Mouse (Mus musculus): ENCODE data around the gene Vmn2r83.

Gene Vmn2r83

DNA sequence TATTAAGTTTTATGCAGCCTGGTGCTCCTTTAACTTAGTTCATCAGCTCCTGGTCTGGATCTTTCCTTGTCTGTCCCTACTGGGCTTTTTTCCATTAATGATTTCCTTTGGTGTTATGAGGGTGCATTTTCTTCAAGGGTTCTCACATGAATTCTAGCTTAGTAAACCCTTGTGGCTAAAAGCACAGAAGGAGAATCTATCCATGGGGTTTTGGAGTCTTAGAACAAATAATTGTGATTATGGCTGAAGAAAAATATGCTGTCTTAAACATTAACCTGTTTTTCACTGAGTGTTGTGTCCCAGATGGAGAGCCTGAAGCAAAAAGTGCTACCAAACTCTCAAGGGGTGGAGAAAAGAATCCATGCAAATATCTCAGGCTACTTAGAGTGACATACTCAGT is at the start of gene Vmn2r83:
TSS of gene Vmn2r83 (plus strand) at position 301 of the 400 bp plus-strand sequence.
- no peak for DNase-seq (ENCODE audit: low read depth, low spot score)

DNA sequence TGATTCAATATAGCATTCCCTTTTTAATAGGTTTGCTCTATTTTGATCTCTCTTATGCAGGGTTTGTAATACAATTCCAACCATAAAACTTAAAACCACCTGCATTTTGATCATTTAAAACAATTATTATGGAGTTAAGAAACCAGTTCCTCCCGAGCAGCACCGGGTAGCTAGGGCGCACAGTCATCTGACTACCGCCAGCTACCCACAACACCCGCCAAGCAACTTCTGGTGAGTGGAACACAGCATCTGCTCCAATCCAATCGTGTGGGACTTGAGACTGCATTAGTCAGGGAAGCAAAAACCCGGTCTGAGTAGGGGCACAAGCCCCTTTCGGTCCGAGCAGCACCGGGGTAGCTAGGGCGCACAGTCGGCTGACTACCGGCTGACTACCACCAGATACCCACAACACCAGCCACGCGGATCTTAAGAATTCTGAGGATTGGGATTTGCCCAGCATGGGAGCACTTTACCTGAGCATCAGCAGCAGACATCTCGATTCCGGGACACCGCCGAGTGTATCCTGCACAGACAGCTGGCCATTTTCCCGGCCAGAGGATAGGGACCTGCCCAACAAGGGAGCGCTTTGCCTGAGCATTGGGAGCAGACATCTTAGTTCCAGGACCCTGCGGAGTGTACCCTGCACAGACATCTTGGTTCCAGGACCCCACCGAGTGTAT is 33.2 kb upstream of the Vmn2r83 start:
- peak; percentile 65 for DNase-seq (ENCODE audit: low read depth, low spot score)

DNA sequence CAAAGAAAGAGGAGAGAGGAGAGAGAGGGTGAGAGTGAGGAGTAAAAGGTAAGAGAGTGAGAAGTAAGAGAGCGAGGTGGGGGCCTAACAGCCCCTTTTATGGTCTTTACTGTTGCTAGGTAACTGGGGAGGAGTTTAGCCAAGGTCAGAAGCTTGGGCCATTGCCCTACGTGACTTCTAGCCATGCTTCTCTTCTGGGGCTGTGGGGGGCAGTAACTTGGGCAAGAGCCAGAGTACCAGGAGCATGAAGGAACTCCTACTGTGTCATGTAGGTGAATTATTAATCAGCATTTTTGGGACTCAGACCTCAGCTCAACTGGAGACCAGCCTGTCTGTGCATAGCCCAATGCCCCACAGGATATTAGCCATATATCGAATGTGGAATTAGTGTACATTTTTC is 27.4 kb downstream of the Vmn2r83 start:
- no peak for DNase-seq (ENCODE audit: low read depth, low spot score)

DNA sequence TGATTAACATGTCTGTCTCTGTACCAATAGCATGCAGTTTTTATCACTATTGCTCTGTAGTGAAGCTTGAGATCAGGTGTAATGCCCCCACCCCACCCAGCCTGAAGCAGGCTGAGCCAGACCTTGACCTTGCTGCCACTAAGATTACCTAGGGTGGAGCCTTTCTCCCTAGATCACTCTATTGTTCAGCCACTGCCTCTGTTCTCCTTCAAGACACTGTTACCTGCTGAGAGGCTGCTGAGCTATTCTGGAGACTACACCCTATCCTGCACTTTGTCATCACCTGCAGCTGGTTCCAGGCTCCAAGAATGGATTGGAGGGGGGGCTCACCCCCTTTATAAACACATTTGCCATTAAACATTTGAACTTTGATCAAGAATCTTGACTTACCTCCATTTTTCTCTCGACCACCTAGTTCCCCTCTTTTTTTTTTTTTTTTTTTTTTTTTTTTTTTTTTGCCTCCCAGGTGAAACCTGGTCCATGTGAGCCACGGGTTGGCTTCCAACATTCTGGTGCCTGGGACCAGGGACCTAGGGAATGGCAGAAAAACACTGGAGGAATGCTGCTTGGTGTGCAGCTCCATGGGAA is 28.3 kb downstream of the Vmn2r83 start:
- peak; percentile 77 for DNase-seq (ENCODE audit: low read depth, low spot score)

DNA sequence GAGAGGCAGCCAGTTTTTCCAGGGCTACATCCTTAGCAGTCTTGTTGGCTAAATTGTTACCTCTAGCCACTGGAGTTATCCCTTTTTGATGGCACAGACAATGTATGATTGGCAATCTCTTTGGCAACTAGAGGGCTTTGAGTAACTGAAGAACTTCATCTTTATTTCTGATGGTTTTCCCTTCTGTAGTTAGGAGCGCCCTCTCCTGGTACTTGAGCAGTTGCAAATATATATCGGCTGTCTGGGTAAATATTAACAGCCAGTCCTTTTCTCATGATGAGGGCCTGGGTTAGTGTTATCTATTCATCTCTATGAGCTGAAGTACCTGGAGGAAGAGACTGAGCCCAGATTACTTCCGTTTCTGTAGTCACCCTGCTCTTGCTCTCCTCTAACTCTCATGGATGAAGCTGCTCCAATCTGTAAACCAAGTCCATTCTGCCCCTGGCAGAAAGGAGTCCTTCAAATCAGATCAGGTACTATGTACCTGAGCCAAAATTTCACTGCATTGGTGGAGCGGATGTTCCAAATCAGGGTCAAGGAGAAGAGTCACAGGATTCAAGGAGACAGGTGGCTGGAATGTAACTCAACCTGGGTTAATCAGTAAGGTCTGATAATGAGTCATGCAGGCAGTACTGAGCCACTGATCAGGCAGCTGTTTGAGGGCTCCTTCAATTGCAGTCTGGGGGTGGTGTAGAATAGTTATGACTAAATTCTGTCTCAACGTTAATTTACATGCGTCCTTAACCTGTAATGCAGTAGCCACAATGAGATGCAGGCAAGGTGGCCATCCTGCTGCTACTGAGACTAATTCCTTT is 34.5 kb downstream of the Vmn2r83 start:
- peak; percentile 31 for DNase-seq (ENCODE audit: low read depth, low spot score)

DNA sequence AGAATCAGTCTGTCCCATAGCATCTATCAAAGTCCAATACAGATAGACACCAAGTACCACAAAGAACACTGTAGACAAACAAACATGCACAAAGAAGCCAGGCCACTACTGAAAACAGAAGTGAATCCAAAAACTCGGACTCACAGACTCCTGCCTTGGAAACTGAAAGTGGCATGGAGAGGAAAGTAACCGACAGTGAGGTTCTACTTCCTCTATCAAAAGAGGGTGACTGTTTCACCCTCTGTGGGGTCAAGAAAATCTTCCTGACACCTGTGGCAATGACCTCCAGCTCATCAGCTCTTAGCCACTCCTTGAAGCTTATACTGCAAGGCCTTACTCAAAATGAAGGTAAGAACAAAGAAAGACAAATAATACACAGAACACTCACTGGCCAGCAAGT is 38.2 kb downstream of the Vmn2r83 start:
- no peak for DNase-seq (ENCODE audit: low read depth, low spot score)

DNA sequence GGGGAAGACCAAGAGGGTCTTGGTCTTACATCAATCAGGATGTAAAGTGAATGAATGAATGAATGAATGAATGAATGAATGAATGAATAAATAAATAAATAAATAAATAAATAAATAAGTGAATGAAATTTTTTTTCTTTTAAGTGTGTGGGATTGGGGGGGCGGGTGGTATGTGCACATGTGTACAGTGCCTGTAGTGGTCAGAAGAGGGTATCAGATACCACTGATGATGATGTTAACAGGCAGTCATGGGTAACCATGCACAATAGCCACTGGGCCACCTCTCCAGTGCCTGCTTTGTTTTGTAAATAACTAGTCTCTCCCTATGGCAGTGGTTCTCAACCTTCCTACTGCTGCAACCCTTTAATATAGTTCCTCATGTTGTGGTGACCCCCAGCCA is 55.9 kb downstream of the Vmn2r83 start:
- no peak for DNase-seq (ENCODE audit: low read depth, low spot score)

DNA sequence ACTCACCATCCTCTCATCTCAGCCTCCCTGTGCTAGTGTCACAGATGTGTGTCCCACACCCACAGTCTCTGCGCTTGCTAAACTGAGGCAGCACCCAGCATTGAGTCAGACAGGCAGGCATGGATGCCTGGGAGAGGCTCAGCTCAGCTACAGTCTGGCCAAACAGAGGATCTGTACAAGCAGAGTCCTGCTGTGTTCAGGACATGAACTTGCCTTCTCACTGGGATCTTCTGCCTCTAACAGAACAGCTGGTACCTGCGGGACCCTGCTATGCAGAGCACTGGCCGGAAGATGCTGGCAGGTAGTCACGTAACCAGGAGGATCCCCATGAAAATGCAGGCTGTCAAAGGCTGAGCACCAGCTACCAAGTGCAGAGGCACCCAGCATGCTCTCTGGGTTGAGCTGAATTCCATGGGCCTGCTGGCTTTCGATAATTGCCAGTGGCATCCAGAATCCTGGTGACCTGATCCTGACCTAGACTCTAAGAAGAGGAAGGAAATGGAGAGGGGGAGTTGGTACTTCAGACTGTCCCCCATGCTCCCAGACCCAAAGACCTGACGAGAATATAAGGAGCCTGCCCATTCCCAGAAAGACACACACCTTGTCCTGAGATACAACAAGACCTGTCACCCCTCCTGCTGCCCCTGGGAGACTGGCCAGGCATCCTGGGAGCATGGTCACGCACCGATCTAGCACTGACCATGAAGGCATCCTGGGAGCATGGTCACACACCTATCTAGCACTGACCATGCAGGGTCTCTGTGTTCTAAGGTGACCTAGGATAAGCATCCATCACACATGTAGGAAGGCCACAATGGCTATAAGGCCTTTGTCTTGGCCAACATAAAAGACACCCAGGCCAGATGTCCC is 57.2 kb downstream of the Vmn2r83 start:
- no peak for DNase-seq (ENCODE audit: low read depth, low spot score)

DNA sequence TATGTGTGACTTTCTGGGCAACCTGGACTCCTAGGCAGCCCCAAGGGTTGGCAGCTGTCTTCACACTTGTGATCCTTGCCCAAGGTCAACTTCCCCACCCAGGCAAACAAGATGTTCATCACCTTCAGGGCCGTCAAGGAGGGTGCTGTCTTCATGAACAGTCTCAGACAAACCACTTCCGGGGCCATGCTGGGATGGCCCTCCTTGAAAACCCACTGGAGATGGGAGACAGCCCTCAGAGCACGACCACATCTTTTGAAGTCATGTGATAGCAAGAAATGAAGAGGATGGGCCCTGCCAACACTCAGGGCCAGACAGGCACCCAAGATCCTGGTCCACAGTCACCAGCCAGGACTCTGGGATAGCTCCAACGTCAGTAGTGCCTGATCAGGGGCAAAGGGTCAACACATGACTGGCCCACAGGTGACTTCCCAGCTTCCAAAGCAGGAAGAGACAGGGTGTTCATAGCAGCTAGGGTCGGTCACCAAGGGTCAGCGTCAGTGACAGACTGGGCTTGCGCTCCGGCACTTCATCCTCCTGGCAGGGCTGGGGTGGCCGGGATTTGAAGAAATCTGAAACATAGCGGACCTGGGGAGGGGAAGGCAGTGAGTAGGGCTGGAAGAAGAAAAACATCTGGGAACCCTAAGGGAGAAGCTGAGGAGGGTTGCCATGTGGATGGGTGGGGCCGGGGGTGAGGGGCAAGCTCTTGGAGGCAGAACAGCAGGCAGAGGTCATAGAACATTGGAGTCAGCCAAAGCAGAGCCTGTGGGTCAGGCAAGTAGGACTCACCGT is 58.3 kb downstream of the Vmn2r83 start:
- DNase-seq (ENCODE audit: low read depth, low spot score): no peak

DNA sequence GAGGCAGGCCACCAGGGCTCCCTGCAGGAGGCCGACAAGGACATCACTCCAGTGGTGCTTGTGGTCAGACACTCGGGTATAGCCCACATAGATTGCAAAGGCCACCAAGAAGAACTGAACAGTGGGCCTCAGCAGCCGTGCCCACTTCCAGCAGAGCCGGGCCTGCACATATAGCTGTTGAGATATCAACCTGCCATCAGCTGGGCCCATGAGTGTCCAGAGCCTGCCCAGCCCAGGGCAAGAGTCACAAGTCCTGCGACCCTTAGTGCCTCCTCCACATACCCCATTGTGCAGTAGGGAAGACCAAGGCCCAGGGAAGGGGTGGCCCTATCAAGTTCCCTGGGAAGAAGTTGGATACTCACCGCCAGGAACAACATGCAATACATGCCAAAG is 58.9 kb downstream of the Vmn2r83 start:
- no peak for DNase-seq (ENCODE audit: low read depth, low spot score)

DNA sequence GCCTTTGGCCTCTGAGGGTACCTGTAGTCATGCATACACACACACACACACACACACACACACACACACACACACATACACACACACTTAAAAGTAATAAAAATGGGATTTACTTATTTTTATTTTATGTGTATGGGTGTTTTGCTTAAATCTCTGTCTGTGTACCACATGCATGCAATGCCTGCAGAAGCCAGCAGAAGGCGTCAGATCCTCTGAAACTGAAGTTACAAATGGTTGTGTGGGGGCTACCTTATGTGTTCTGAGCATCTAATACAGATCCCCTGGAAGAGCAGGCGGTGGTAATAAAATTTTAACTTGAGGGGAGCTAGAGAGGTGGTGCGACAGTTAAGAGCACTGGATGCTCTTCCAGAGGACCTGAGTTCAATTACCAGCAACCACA is 59.5 kb downstream of the Vmn2r83 start:
- peak; percentile 32 for DNase-seq (ENCODE audit: low read depth, low spot score)

DNA sequence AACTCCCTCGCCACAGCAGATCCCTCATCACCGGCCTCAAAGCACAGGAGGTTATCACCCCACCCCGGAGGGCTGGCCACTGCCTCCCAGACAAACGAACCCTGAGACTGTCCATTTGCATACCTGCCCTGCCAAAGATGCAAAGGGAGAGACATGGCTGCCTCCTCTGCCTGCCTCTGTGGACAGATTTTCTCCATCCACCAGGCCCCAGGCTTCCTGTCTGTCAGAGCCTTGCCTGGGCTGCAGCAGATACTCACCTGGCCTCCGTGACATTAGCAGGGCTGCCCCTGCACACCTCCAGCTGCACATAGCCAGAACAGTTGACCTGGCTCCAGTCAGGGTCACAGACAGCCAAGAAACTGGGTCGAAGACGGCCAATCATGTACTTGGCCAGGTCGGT is 61.7 kb downstream of the Vmn2r83 start:
- no peak for DNase-seq (ENCODE audit: low read depth, low spot score)

DNA sequence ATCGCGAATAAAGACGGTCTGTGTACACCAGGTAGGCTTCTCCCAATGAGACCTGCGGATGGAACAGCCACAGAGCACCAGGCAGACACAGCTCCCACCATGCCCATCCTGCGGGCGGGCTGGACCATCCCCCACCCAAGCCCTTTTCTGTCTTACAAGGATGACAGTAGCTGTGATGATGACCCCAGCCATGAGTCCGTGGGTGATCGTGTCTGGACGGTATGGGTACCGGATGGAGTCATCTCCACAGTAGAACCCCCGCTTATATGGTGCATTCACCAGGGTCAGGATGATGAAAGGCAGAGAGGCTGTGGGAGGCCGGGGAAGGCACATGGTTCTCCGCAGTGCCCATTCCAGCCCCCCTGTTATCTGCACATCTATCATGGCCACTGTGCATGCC is 62.2 kb downstream of the Vmn2r83 start:
- no peak for DNase-seq (ENCODE audit: low read depth, low spot score)

DNA sequence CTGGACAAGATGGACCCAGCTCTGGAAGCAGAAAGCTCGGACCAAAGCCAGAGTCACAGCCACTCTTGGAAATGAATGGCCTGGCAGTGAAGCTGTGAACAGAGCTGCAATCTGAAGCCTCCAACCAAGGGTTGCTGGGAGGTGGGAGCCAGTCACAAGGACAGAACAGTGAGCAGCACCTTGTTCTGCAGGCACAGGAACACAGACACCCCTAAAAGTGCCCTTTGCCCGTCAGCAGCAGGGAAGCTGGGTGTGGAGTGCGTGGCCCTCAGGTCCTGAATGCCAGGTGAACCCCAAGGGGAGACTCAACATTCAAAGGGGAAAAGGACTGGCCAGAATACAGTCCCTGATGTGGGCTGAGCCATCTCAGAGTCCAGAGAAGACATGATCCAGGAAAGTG is 63.1 kb downstream of the Vmn2r83 start:
- no peak for DNase-seq (ENCODE audit: low read depth, low spot score)

DNA sequence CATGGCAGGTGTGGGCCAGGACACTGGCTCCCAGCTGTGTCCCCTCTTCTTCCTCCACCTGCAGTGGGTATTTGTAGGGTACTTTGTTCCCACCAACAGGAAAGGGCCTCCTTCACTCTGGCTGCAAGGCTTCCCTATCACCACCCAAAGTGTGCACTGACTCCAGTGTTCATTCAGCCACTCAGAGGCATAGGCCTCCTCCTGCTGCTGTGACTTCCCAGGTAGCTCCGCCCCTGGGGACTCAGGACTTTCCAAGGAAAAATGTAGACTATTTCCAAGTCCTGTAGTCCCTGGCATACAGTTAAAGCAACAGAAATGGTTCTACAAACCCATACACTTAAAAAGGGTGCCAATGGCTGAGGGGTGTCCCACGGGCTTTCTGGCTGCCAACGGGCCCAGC is 64.1 kb downstream of the Vmn2r83 start:
- DNase-seq (ENCODE audit: low read depth, low spot score): peak; percentile 37

DNA sequence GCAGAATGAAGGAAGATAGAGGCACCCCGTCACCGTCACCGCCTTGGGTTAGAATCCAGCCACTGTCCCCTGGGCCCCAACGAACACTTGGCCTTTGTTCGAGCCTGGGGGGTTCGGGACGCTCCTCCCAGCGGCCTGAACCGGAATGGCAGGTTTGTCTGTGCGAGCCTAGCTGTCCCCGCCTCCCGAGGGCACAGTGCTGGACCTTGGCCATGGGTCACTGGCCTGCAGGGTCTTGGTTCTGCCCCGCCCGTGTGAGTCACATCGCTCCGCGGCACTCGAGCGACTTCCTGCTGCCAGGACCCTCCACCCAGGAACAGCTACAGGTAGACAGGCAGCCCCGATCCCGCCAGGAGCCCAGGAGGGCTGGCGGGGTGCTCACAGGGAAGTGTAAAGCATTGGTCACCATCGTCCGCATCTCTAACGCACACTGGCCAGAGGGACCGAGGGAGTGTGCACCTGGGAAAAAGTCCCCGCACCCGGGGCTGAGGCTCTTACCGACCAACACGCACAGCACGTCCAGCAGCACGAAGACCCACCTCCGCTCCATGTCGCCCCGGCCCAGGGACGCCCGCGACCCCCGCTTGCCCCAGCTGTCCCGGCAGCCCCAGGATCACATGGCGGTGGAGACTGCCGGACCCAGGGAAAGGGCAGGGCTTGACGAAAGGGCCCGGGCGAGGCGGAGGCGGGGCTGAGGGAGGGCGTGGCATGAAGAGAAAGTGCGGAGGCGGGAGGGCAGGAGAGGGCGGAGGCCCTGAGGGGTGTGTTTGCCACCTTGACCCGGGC is 64.8 kb downstream of the Vmn2r83 start, which contains the start of gene Plpp2:
TSS of gene Plpp2 (minus strand) at position 671 of the 786 bp plus-strand sequence.
- DNase-seq (ENCODE audit: low read depth, low spot score): peak; percentile 88

DNA sequence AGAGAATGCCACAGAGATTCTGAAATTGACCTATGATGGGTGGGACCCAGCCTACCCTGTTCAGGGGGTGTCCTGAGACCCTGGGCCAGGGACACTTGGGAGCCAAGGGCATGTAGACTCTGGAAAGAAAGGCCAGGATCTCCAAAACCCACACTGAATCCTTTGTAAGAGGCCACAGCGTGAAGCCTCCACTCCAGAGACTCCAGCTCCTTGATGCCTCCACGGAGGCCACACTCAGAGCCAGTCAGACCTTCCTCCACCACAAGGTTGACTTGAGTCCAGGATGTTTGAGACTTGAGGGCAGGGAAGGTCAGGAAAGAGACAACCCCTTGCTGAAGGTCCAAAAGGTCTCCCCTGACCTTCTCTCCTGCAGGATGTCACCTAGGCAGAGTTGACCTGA is 65.9 kb downstream of the Vmn2r83 start:
- DNase-seq (ENCODE audit: low read depth, low spot score): no peak

DNA sequence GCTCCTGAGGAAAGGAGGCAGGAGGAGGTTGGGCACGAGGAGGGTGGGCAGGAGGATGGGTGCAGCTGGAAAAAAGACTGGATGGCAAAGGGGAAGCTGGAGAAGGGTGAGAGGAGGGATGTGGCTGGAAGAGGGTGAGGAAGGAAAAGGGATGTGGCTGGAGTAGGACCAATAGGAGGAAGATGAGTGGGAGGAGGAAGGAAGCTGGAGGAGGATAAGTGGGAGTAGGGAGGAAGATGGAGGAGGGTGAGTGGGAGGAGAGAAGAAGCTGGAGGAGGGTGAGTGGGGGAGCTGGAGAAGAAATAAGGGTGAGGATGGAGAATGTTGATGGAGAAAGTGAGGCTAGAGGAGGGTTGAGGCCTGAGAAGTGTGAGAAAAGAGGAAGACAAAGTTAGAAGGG is 66.9 kb downstream of the Vmn2r83 start:
- no peak for DNase-seq (ENCODE audit: low read depth, low spot score)

DNA sequence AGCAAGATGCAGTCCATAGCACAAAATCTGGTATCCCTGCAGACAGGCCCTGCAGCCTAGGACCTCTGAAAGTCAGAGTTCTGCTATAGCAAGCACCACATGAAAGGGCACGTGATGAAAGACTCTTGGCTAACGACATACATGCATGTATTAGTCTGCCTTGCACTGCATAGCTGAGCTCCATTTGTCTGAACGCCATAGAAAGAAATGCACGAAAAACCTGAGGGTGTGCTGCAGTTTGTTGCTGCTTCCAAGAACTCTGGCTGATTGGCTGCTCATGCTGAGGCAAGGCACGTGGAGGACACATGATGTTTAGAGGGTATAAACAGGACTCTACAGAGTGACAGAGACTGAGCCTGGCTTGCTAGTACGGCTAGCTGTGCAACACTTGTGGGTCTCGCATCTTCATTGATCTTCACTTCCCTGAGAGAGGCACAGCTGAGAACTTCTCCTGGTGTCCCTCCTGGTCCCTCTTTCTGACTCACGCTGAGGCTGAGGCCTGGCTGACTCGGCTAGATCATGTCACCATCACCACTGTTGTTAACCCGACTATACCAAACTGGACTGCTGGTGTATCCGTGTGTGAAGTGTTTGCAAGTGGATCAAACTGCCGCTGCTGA is 68.0 kb downstream of the Vmn2r83 start:
- no peak for DNase-seq (ENCODE audit: low read depth, low spot score)

DNA sequence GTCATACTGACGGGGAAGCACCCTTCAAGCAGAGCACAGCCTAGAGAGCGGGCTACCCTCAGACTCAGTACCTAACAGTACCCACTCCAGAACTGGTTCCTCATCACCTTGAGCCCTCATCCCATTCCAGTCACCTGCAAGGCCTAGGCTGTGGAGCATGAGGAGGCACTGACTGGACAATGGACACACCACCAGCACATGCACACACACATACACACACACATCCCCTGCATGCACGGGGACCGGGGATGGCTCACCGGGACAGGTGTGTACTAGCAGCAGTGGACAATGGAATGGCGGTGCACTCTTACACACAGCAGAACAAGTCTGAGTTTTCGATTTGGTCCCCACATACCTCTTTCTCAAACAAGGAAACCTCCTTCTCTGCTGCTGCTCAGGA is 68.7 kb downstream of the Vmn2r83 start:
- DNase-seq (ENCODE audit: low read depth, low spot score): no peak
